Comparison of ENCODE assay signal across 10 mouse cellular contexts in the genomic region with DNA sequence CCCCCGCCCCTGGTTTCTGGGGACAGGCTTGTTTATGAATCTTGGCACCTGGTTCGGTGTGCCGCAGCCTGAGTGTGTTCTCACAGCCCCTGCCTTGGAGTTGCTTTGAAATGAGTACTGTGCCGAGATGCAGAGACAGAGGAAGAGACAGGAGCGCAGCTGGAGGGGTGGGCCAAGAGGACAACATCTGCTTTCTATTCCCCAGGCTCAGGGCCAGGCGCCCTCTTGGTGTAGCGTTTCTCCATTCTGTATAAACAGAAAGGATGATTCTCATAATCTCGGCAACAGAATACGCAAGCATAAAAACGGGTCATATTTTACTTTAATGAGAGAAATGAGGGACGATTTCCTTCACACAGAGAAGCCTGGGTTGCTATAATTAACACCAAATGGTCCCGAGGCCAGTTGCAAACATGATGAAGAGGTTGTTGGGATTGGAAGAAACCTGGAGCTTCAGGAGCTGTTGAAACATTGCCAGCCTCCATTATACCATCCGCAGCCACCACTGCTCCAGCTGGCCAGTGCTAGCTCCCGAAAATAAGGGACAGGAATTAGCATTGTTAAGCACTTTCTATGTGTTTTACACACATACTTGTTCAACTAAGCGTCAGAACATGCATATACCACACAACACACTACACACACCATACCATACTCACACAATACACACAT.
DNase-seq lines count a peak whose midpoint lies in the region; ATAC-seq lines count a peak whose summit lies in the region.
"Had no signal": no experiment of that assay in that cellular context is flagged by ENCODE, and none has a peak within 500 bp of the region (broad histone marks: within the 10 kb centered on the region; RNA-seq: fewer than 3 reads in every experiment).

No protein-coding gene starts in this region.

- H3K27me3 ChIP-seq in hindbrain, embryonic 15.5 days = no peaks in the 10 kb centered on the region
- H3K27me3 ChIP-seq in neural tube, embryonic 15.5 days (replicated peaks) = no peaks in the 10 kb centered on the region

- intact Hi-C loops in left cerebral cortex, postnatal 4 days (cut with DNase I) = no loop called here

- H3K4me3 ChIP-seq in hindbrain, embryonic 15.5 days = no peak overlapping the region
- H3K4me3 ChIP-seq in neural tube, embryonic 15.5 days (replicated peaks) = no peak overlapping the region

- ATAC-seq in hindbrain, embryonic 15.5 days (ENCODE audit: low FRiP score, low read depth) = no peak
- ATAC-seq in neural tube, embryonic 15.5 days (ENCODE audit: low FRiP score) = peak; percentile 28; the same call in 1 of the 2 replicates
- ATAC-seq: forebrain, embryonic 16.5 days had no signal

- no peak overlapping the region for H3K9ac ChIP-seq in hindbrain, embryonic 15.5 days
- no peak overlapping the region for H3K9ac ChIP-seq in neural tube, embryonic 15.5 days (replicated peaks)

- WGBS in hindbrain, embryonic 15.5 days = 56% methylated on average over 15 of the region's 15 CpGs
- WGBS in neural tube, embryonic 15.5 days = 44% methylated on average over 15 of the region's 15 CpGs

- DNase-seq in cerebellum, postnatal 10 days = peak; percentile 11 to 23
- DNase-seq in cerebellum, adult 9-11 months = no peak
- DNase-seq in left cerebral cortex, postnatal 4 days = peak; percentile 10
- no peak for DNase-seq in left cerebral cortex, adult 8-10 months (ENCODE audit: low spot score in 2 of 2)
- no peak for DNase-seq in spleen, postnatal 14 days (ENCODE audit: low spot score in 2 of 2)
- DNase-seq in spleen, adult 12 weeks (ENCODE audit: low spot score) = no peak

- no peaks in the 10 kb centered on the region for H3K9me3 ChIP-seq in hindbrain, embryonic 15.5 days
- no peaks in the 10 kb centered on the region for H3K9me3 ChIP-seq in neural tube, embryonic 15.5 days (replicated peaks)

- no peak overlapping the region for H3K27ac ChIP-seq in hindbrain, embryonic 15.5 days (replicated peaks)
- no peak overlapping the region for H3K27ac ChIP-seq in neural tube, embryonic 15.5 days (replicated peaks)
- H3K27ac ChIP-seq: macrophage had no signal

- H3K4me1 ChIP-seq in hindbrain, embryonic 15.5 days (replicated peaks) = peaks cover 5% of the 10 kb centered on the region
- H3K4me1 ChIP-seq in neural tube, embryonic 15.5 days = peaks cover 6% of the 10 kb centered on the region

- peak overlapping the region; percentile 0; the same call in 1 of the 2 replicates for H3K4me2 ChIP-seq in hindbrain, embryonic 15.5 days
- H3K4me2 ChIP-seq in neural tube, embryonic 15.5 days = peak overlapping the region; percentile 7; the same call in 1 of the 2 replicates

- H3K36me3 ChIP-seq in hindbrain, embryonic 15.5 days = no peaks in the 10 kb centered on the region
- H3K36me3 ChIP-seq in neural tube, embryonic 15.5 days = no peaks in the 10 kb centered on the region

Comparison
In these comparisons a context has a peak if more than half of its experiments do, and no peak if none do; other contexts are left out.
1. DNase-seq: peak in cerebellum, postnatal 10 days (2 of 2) and left cerebral cortex, postnatal 4 days (single experiment); none in cerebellum, adult 9-11 months (single experiment), left cerebral cortex, adult 8-10 months (0 of 2), spleen, postnatal 14 days (0 of 2) and spleen, adult 12 weeks (single experiment).